Mouse (Mus musculus) layer of hippocampus, postnatal 14 days (tissue): ENCODE data around the gene Efl1. TPM values are rescaled to one million over a fixed set of nuclear protein-coding genes. Genes with fewer than 3 reads are reported as not detected.

ENCODE experiments used
- DNase-seq, 2 experiments: peaks; one replicate each; pipeline ENCODE4 v3.0.0; 2021 to 2022; ENCODE audit warnings: low spot score in 2 of 2, mixed read lengths in 1 of 2
- long read RNA-seq, 2 experiments: library from polyadenylated mRNA; stranded (forward); transcript quantifications; one replicate each; pipeline ENCODE4 v2.0.0; 2021
- total RNA-seq, 2 experiments: library from RNA; stranded (reverse); gene quantifications; 2 replicates each; pipeline ENCODE4 v1.2.3; 2021

Gene Efl1
- 10 to 100 TPM; 17.0 to 19.7 TPM for total RNA-seq
- long read RNA-seq, experiment 1, partial matches to known transcripts = 3 of 8 reads
- long read RNA-seq, experiment 1, other reads (novel, unspliced or antisense) = 2 of 8 reads
- long read RNA-seq, experiment 2, partial matches to known transcripts = 6 of 13 reads
- long read RNA-seq, experiment 2, other reads (novel, unspliced or antisense) = 3 of 13 reads

- peak; percentile 91 to 96 for DNase-seq
Observed at GRCm38 (mm10) chr7:82648353-82649080, at the start of gene Efl1, which contains the start of gene Saxo2. TSS of gene Efl1 (plus strand) at chr7:82648614. TSS of gene Saxo2 (minus strand) at chr7:82648528.

GRCm38 (mm10) chr7:82602008-82602407 is 46.4 kb upstream of the Efl1 start:
- no peak for DNase-seq

- no peak for DNase-seq
Observed at GRCm38 (mm10) chr7:82605425-82605824, 43.0 kb upstream of the Efl1 start.

GRCm38 (mm10) chr7:82609629-82610028 is 38.8 kb upstream of the Efl1 start:
- DNase-seq = peak in 1 of 2 experiments; percentile 10

GRCm38 (mm10) chr7:82625342-82625741 is 23.1 kb upstream of the Efl1 start:
- no peak for DNase-seq

- DNase-seq = no peak
Observed at GRCm38 (mm10) chr7:82647183-82647582, 1.2 kb upstream of the Efl1 start.

GRCm38 (mm10) chr7:82647909-82648308 is 505 bp upstream of the Efl1 start:
- DNase-seq = no peak

- no peak for DNase-seq
Observed at GRCm38 (mm10) chr7:82649081-82649445, 649 bp downstream of the Efl1 start.

GRCm38 (mm10) chr7:82664604-82665003 is 16.2 kb downstream of the Efl1 start:
- no peak for DNase-seq

- no peak for DNase-seq
Observed at GRCm38 (mm10) chr7:82676001-82676400, 27.6 kb downstream of the Efl1 start.

GRCm38 (mm10) chr7:82676834-82677233 is 28.4 kb downstream of the Efl1 start:
- peak in 1 of 2 experiments; percentile 22 for DNase-seq

GRCm38 (mm10) chr7:82679901-82680300 is 31.5 kb downstream of the Efl1 start:
- DNase-seq = no peak

- DNase-seq = no peak
Observed at GRCm38 (mm10) chr7:82688736-82689135, 40.3 kb downstream of the Efl1 start.

GRCm38 (mm10) chr7:82691021-82691738 is 42.8 kb downstream of the Efl1 start:
- DNase-seq = no peak

- no peak for DNase-seq
Observed at GRCm38 (mm10) chr7:82697668-82698067, 49.3 kb downstream of the Efl1 start.

GRCm38 (mm10) chr7:82698968-82699367 is 50.6 kb downstream of the Efl1 start:
- DNase-seq = no peak

GRCm38 (mm10) chr7:82702384-82703343 is 54.2 kb downstream of the Efl1 start:
- DNase-seq = no peak

GRCm38 (mm10) chr7:82709172-82709571 is 60.8 kb downstream of the Efl1 start:
- no peak for DNase-seq

GRCm38 (mm10) chr7:82715210-82715911 is 66.9 kb downstream of the Efl1 start:
- peak; percentile 54 to 81 for DNase-seq

- no peak for DNase-seq
Observed at GRCm38 (mm10) chr7:82715912-82716601, 67.6 kb downstream of the Efl1 start.
